Comparison of ENCODE assay signal across 18 mouse cellular contexts in the genomic region with DNA sequence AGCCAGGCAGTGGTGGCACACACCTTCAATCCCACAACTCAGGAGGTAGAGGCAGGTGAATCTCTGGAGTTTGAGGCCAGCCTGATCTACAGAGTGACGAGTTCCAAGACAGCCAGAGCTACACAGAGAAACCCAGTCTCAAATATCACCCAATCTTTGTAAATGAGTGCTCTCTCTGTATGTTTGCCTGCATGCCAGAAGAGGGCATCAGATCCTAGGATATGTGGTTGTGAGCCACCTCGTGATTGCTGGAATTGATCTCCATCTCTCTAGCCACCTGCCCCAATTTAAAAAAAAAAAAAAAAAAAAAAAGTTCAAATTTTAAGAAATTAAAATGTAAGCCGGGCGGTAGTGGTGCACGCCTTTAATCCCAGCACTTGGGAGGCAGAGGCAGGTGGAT. TPM values are rescaled to one million over a fixed set of nuclear protein-coding genes. Genes with fewer than 3 reads are reported as not detected.
DNase-seq lines count a peak whose midpoint lies in the region; ATAC-seq and TF ChIP-seq lines count a peak whose summit lies in the region.
"Had no signal": no experiment of that assay in that cellular context is flagged by ENCODE, and none has a peak within 500 bp of the region (broad histone marks: within the 10 kb centered on the region; RNA-seq: fewer than 3 reads in every experiment).

No protein-coding gene starts in this region.

- no peak overlapping the region for H3K4me3 ChIP-seq in forebrain, postnatal 0 days (ENCODE audit: low read depth, low read length)
- no peak overlapping the region for H3K4me3 ChIP-seq in forebrain, embryonic 16.5 days (replicated peaks; ENCODE audit: low read length)
- no peak overlapping the region for H3K4me3 ChIP-seq in kidney, postnatal 0 days (replicated peaks; ENCODE audit: low read depth, low read length)
- H3K4me3 ChIP-seq: forebrain, embryonic 15.5 days; hindbrain, embryonic 12.5 days; intestine, embryonic 15.5 days; neural tube, embryonic 12.5 days had no signal

- no peak for DNase-seq in forebrain, postnatal 0 days
- peak; percentile 28 for DNase-seq in kidney, postnatal 0 days (ENCODE audit: low spot score)
- DNase-seq in kidney, postnatal 14 days, result no peak
- peak; percentile 37 for DNase-seq in retina, adult 2 months (ENCODE audit: low read depth, low spot score)
- DNase-seq in retina, embryonic 14.5 days (ENCODE audit: low spot score), result no peak
- DNase-seq in T-cell, adult 2 months (ENCODE audit: low spot score), result no peak
- DNase-seq in cerebellum, postnatal 10 days, result no peak
- DNase-seq: adrenal gland, postnatal 25 days; cerebellum, adult 9-11 months; gastrocnemius, postnatal 10 days; kidney, postnatal 4 days; right cerebral cortex, postnatal 25 days had no signal

- peak; percentile 64 for ATAC-seq in forebrain, postnatal 0 days
- ATAC-seq in forebrain, embryonic 16.5 days, result no peak
- no peak for ATAC-seq in kidney, postnatal 0 days (replicated peaks; ENCODE audit: low FRiP score, low read depth)
- ATAC-seq: forebrain, embryonic 15.5 days; intestine, embryonic 15.5 days had no signal

- TF ChIP-seq CTCF in forebrain, postnatal 0 days (IDR thresholded peaks at IDR 0.05; ENCODE audit: low read depth), result peak; percentile 57
- TF ChIP-seq CTCF in kidney, postnatal 0 days (IDR thresholded peaks at IDR 0.05; ENCODE audit: low read depth), result peak; percentile 60

- peaks cover 79% of the 10 kb centered on the region for H3K36me3 ChIP-seq in forebrain, postnatal 0 days (ENCODE audit: insufficient read depth)
- peaks cover 50% of the 10 kb centered on the region for H3K36me3 ChIP-seq in forebrain, embryonic 16.5 days (ENCODE audit: control insufficient read depth, insufficient read depth)
- H3K36me3 ChIP-seq in kidney, postnatal 0 days (ENCODE audit: insufficient read depth, low read length), result peaks cover 79% of the 10 kb centered on the region

- no peaks in the 10 kb centered on the region for H3K4me1 ChIP-seq in forebrain, postnatal 0 days (ENCODE audit: insufficient read depth)
- H3K4me1 ChIP-seq in forebrain, embryonic 16.5 days (replicated peaks; ENCODE audit: control insufficient read depth, insufficient read depth, low read length), result no peaks in the 10 kb centered on the region
- no peaks in the 10 kb centered on the region for H3K4me1 ChIP-seq in kidney, postnatal 0 days (replicated peaks; ENCODE audit: insufficient read depth, low read length)
- H3K4me1 ChIP-seq: forebrain, embryonic 15.5 days; hindbrain, embryonic 12.5 days; intestine, embryonic 15.5 days; neural tube, embryonic 12.5 days had no signal

- H3K27ac ChIP-seq in forebrain, postnatal 0 days (ENCODE audit: low read depth, low read length), result no peak overlapping the region
- no peak overlapping the region for H3K27ac ChIP-seq in forebrain, embryonic 16.5 days (ENCODE audit: low read length)
- no peak overlapping the region for H3K27ac ChIP-seq in kidney, postnatal 0 days
- H3K27ac ChIP-seq: forebrain, embryonic 15.5 days; hindbrain, embryonic 12.5 days; intestine, embryonic 15.5 days; neural tube, embryonic 12.5 days had no signal

- no peaks in the 10 kb centered on the region for H3K27me3 ChIP-seq in forebrain, postnatal 0 days (ENCODE audit: insufficient read depth, low read length)
- no peaks in the 10 kb centered on the region for H3K27me3 ChIP-seq in forebrain, embryonic 16.5 days (replicated peaks; ENCODE audit: control insufficient read depth, insufficient read depth, low read length)
- H3K27me3 ChIP-seq in kidney, postnatal 0 days (ENCODE audit: insufficient read depth, low read length), result no peaks in the 10 kb centered on the region
- H3K27me3 ChIP-seq: forebrain, embryonic 15.5 days; hindbrain, embryonic 12.5 days; intestine, embryonic 15.5 days; neural tube, embryonic 12.5 days had no signal

- no peaks in the 10 kb centered on the region for H3K9me3 ChIP-seq in forebrain, postnatal 0 days (ENCODE audit: low read length)
- no peaks in the 10 kb centered on the region for H3K9me3 ChIP-seq in forebrain, embryonic 16.5 days (ENCODE audit: control insufficient read depth, low read length)
- H3K9me3 ChIP-seq in kidney, postnatal 0 days (replicated peaks; ENCODE audit: low read length), result no peaks in the 10 kb centered on the region
- H3K9me3 ChIP-seq: forebrain, embryonic 15.5 days; G1E; hindbrain, embryonic 12.5 days; intestine, embryonic 15.5 days; neural tube, embryonic 12.5 days had no signal

- H3K9ac ChIP-seq in forebrain, postnatal 0 days, result no peak overlapping the region
- no peak overlapping the region for H3K9ac ChIP-seq in forebrain, embryonic 16.5 days (replicated peaks; ENCODE audit: low read depth, low read length)
- no peak overlapping the region for H3K9ac ChIP-seq in kidney, postnatal 0 days (ENCODE audit: low read depth, low read length)
- H3K9ac ChIP-seq: forebrain, embryonic 15.5 days; hindbrain, embryonic 12.5 days; intestine, embryonic 15.5 days; neural tube, embryonic 12.5 days had no signal

- H3K4me2 ChIP-seq in forebrain, postnatal 0 days (ENCODE audit: low read depth), result no peak overlapping the region
- no peak overlapping the region for H3K4me2 ChIP-seq in forebrain, embryonic 16.5 days (ENCODE audit: low read length)
- no peak overlapping the region for H3K4me2 ChIP-seq in kidney, postnatal 0 days (ENCODE audit: low read length)
- H3K4me2 ChIP-seq: forebrain, embryonic 15.5 days; hindbrain, embryonic 12.5 days; intestine, embryonic 15.5 days; neural tube, embryonic 12.5 days had no signal

- WGBS in forebrain, postnatal 0 days, result 71% methylated on average over 5 of the region's 5 CpGs
- WGBS in forebrain, embryonic 16.5 days, result 80% methylated on average over 5 of the region's 5 CpGs
- WGBS in kidney, postnatal 0 days, result 77% methylated on average over 5 of the region's 5 CpGs

RNA-seq across cellular contexts. Expression of a gene that starts 41.5 kb away (rescaled TPM):
- 209 and 270 TPM in 2 replicates for total RNA-seq in forebrain, postnatal 0 days (2014; rRNA removed)
- 139 and 202 TPM in 2 replicates for polyA plus RNA-seq in forebrain, postnatal 0 days (2015; fragmentation: Nextera tagmentation; extraction: Ambion mirVana)
- 125 and 131 TPM in 2 replicates for polyA plus RNA-seq in forebrain, embryonic 16.5 days (2015; fragmentation: Nextera tagmentation; extraction: Ambion mirVana)
- polyA plus RNA-seq in kidney, postnatal 0 days (2015; fragmentation: Nextera tagmentation; extraction: Ambion mirVana), result 19.8 and 19.9 TPM in 2 replicates

Comparison
In these comparisons a context has a peak if more than half of its experiments do, and no peak if none do; other contexts are left out.
1. DNase-seq: peak in kidney, postnatal 0 days (single experiment) and retina, adult 2 months (single experiment); none in forebrain, postnatal 0 days (single experiment), kidney, postnatal 14 days (single experiment), retina, embryonic 14.5 days (single experiment), T-cell, adult 2 months (single experiment) and cerebellum, postnatal 10 days (0 of 2).